Mouse (Mus musculus) embryonic facial prominence, embryonic 14.5 days (tissue): ENCODE results near the gene Gys1. TPM values are rescaled to one million over a fixed set of nuclear protein-coding genes. Genes with fewer than 3 reads are reported as not detected.

ENCODE experiments used
- ATAC-seq: fragments of 200-750 bp; cut with Nextera tagmentation; 2 replicates; pipeline ENCODE4 v1.8.0; 2017; ENCODE audit warnings: low read depth, moderate number of reproducible peaks, moderate TSS enrichment
- DNase-seq: peaks from one replicate; pipeline ENCODE4 v3.0.0-alpha.2; 2015; ENCODE audit warnings: low spot score
- H3K27ac ChIP-seq: fragments of 300-500 bp; sonication (generic); replicated peaks from 2 replicates; pipeline ENCODE4 v1.5.1; 2014; ENCODE audit warnings: low read depth, mild to moderate bottlenecking, low read length, moderate library complexity
- H3K27me3 ChIP-seq: fragments of 300-500 bp; sonication (generic); replicated peaks from 2 replicates; pipeline ENCODE4 v1.6.1; 2014; ENCODE audit warnings: low read length; ENCODE audit not compliant: control insufficient read depth, insufficient read depth
- H3K36me3 ChIP-seq: fragments of 300-500 bp; sonication (generic); 2 replicates; pipeline ENCODE4 v1.6.1; 2014; ENCODE audit warnings: low read length, mixed read lengths; ENCODE audit not compliant: control insufficient read depth, insufficient read depth
- H3K4me1 ChIP-seq: fragments of 300-500 bp; sonication (generic); 2 replicates; pipeline ENCODE4 v1.6.1; 2014; ENCODE audit warnings: antibody characterized with exemption, low read length; ENCODE audit not compliant: control insufficient read depth, insufficient read depth
- H3K4me2 ChIP-seq: fragments of 300-500 bp; sonication (generic); 2 replicates; pipeline ENCODE4 v1.6.1; 2014; ENCODE audit warnings: low read depth, mild to moderate bottlenecking, low read length, moderate library complexity, mixed read lengths
- H3K4me3 ChIP-seq: fragments of 300-500 bp; sonication (generic); 2 replicates; pipeline ENCODE4 v1.5.1; 2014; ENCODE audit warnings: low read depth, mild to moderate bottlenecking, low read length
- H3K9ac ChIP-seq: fragments of 300-500 bp; sonication (generic); 2 replicates; pipeline ENCODE4 v1.6.1; 2014; ENCODE audit warnings: low read depth, mild to moderate bottlenecking, low read length, moderate library complexity, mixed read lengths
- H3K9me3 ChIP-seq: fragments of 300-500 bp; sonication (generic); 2 replicates; pipeline ENCODE4 v1.6.1; 2016; ENCODE audit warnings: low read length; ENCODE audit not compliant: control insufficient read depth
- WGBS: fragments of 180-500 bp; shearing (Covaris S2); extraction: QIAGEN DNeasy Blood & Tissue Kit; methylation state at CpG from one replicate; pipeline ENCODE4 v1.1.7; 2014; 5-methylcytosine and 5-hydroxymethylcytosine counted together
- polyA plus RNA-seq: library from polyadenylated mRNA; unstranded; fragments of >200 nt; fragmentation: Nextera tagmentation; extraction: Ambion mirVana; gene quantifications from 2 replicates; pipeline ENCODE4 v1.2.1, GENCODE M21; 2014

Gys1 gene
- polyA plus RNA-seq, 1 experiment from 2014 or later = 39.3 TPM

- WGBS = 3% methylated on average over 18 of the region's 45 CpGs
- Histone ChIP-seq H3K27me3 (peaks cover 88% of the 10 kb centered on the region), H3K4me1 (peaks cover 11% of the 10 kb centered on the region; the same call in 1 of the 2 replicates), H3K9me3 (no peaks in the 10 kb centered on the region), H3K27ac (peak within 1 kb of the TSS; percentile 77), H3K4me2 (peak within 1 kb of the TSS; percentile 91), H3K4me3 (peak within 1 kb of the TSS; percentile 67), H3K9ac (peak within 1 kb of the TSS; percentile 69), H3K36me3 (no peaks in the 10 kb centered on the region)
- ATAC-seq (peak; percentile 50), DNase-seq (peak; percentile 48)
Observed at GRCm38 (mm10) chr7:45413113-45413863, 21.4 kb upstream of the Gys1 start, which contains the start of gene Ntf5. Gene Ntf5 (plus strand): TSS chr7:45413695.

- DNase-seq = peak; percentile 65
- H3K27me3 ChIP-seq = peaks cover 88% of the 10 kb centered on the region
- H3K9me3 ChIP-seq = no peaks in the 10 kb centered on the region
- peaks cover 13% of the 10 kb centered on the region; the same call in 1 of the 2 replicates for H3K4me1 ChIP-seq
- WGBS = 1% methylated on average over 20 of the region's 27 CpGs
- H3K4me3 ChIP-seq = peak overlapping the region; percentile 67
- no peaks in the 10 kb centered on the region for H3K36me3 ChIP-seq
- peak overlapping the region; percentile 69 for H3K9ac ChIP-seq
- peak overlapping the region; percentile 91 for H3K4me2 ChIP-seq
- peak; percentile 72 for ATAC-seq
- H3K27ac ChIP-seq = peak overlapping the region; percentile 77
Observed at GRCm38 (mm10) chr7:45413864-45414739, 20.5 kb upstream of the Gys1 start.

GRCm38 (mm10) chr7:45414740-45415224 lies 19.9 kb upstream of the Gys1 start:
- Histone ChIP-seq H3K9ac (no peak overlapping the region), H3K4me3 (peak overlapping the region; percentile 67), H3K36me3 (no peaks in the 10 kb centered on the region), H3K27me3 (peaks cover 82% of the 10 kb centered on the region), H3K9me3 (no peaks in the 10 kb centered on the region), H3K4me1 (peaks cover 13% of the 10 kb centered on the region; the same call in 1 of the 2 replicates), H3K27ac (no peak overlapping the region), H3K4me2 (no peak overlapping the region)
- DNase-seq = peak; percentile 37
- 39% methylated on average over 12 of the region's 12 CpGs for WGBS
- ATAC-seq = no peak

- Histone ChIP-seq H3K4me3 (peak overlapping the region; percentile 7; the same call in 1 of the 2 replicates), H3K9me3 (no peaks in the 10 kb centered on the region), H3K4me1 (peaks cover 13% of the 10 kb centered on the region; the same call in 1 of the 2 replicates), H3K9ac (no peak overlapping the region; the same call in 1 of the 2 replicates), H3K27ac (no peak overlapping the region), H3K4me2 (peak overlapping the region; percentile 37), H3K36me3 (no peaks in the 10 kb centered on the region), H3K27me3 (peaks cover 73% of the 10 kb centered on the region)
- WGBS = 21% methylated on average over 32 of the region's 37 CpGs
- ATAC-seq (no peak), DNase-seq (no peak)
Observed at GRCm38 (mm10) chr7:45415636-45416035, 19.0 kb upstream of the Gys1 start.

GRCm38 (mm10) chr7:45417962-45418492 lies 16.6 kb upstream of the Gys1 start:
- DNase-seq (peak; percentile 26), ATAC-seq (no peak)
- 11% methylated on average over 13 of the region's 13 CpGs for WGBS
- peak overlapping the region; percentile 33 for H3K4me2 ChIP-seq
- H3K9me3 ChIP-seq = no peaks in the 10 kb centered on the region
- H3K27ac ChIP-seq = no peak overlapping the region
- H3K9ac ChIP-seq = peak overlapping the region; percentile 30; the same call in 1 of the 2 replicates
- H3K4me1 ChIP-seq = peaks cover 13% of the 10 kb centered on the region; the same call in 1 of the 2 replicates
- H3K4me3 ChIP-seq = no peak overlapping the region
- H3K27me3 ChIP-seq = peaks cover 59% of the 10 kb centered on the region
- H3K36me3 ChIP-seq = peaks cover 24% of the 10 kb centered on the region

GRCm38 (mm10) chr7:45419859-45420614 lies 14.6 kb upstream of the Gys1 start:
- no peak overlapping the region for H3K9ac ChIP-seq
- H3K36me3 ChIP-seq = peaks cover 44% of the 10 kb centered on the region
- WGBS = 14% methylated on average over 25 of the region's 27 CpGs
- H3K27me3 ChIP-seq = peaks cover 39% of the 10 kb centered on the region
- no peaks in the 10 kb centered on the region for H3K9me3 ChIP-seq
- peaks cover 9% of the 10 kb centered on the region; the same call in 1 of the 2 replicates for H3K4me1 ChIP-seq
- no peak overlapping the region for H3K27ac ChIP-seq
- ATAC-seq = no peak
- peak overlapping the region; percentile 3; the same call in 1 of the 2 replicates for H3K4me3 ChIP-seq
- H3K4me2 ChIP-seq = peak overlapping the region; percentile 35; the same call in 1 of the 2 replicates
- DNase-seq = peak; percentile 56

GRCm38 (mm10) chr7:45420615-45420919 lies 14.1 kb upstream of the Gys1 start, which contains the start of gene Lhb:
Gene Lhb (plus strand): TSS chr7:45420820.
- Histone ChIP-seq H3K27ac (no peak within 1 kb of the TSS), H3K27me3 (peaks cover 34% of the 10 kb centered on the region), H3K9ac (no peak within 1 kb of the TSS), H3K9me3 (no peaks in the 10 kb centered on the region), H3K4me1 (peaks cover 9% of the 10 kb centered on the region; the same call in 1 of the 2 replicates), H3K4me2 (peak within 1 kb of the TSS; percentile 35; the same call in 1 of the 2 replicates), H3K36me3 (peaks cover 49% of the 10 kb centered on the region), H3K4me3 (peak within 1 kb of the TSS; percentile 3; the same call in 1 of the 2 replicates)
- DNase-seq (no peak), ATAC-seq (no peak)
- WGBS = 50% methylated on average over 6 of the region's 6 CpGs
